ENCODE assay signal across 8 mouse cellular contexts in genomic region chr19:37207303-37208175, GRCm38 (mm10). TPM values are rescaled to one million over a fixed set of nuclear protein-coding genes. Genes with fewer than 3 reads are reported as not detected.
A peak's percentile ranks its signal among the peaks of the same experiment; 100 is the strongest.
DNase-seq lines count a peak whose midpoint lies in the region; ATAC-seq and TF ChIP-seq lines count a peak whose summit lies in the region.

Gene March5 (plus strand): TSS chr19:37207543.

- TF ChIP-seq POLR2A in liver, adult 2 months (IDR thresholded peaks at IDR 0.05; ENCODE audit: extremely low read depth, insufficient read depth, low read length) = peak; percentile 45; the same call in 1 of the 2 replicates
- TF ChIP-seq POLR2A in myocyte (IDR thresholded peaks at IDR 0.05; ENCODE audit: insufficient read length, low read depth) = peak; percentile 72

- peaks cover 72% of the 10 kb centered on the region for H3K4me1 ChIP-seq in erythroblast, embryonic 14.5 days (ENCODE audit: control insufficient read depth)
- H3K4me1 ChIP-seq in heart, embryonic 12.5 days (replicated peaks) = peaks cover 13% of the 10 kb centered on the region
- H3K4me1 ChIP-seq in kidney, postnatal 0 days (replicated peaks; ENCODE audit: insufficient read depth, low read length) = 0 out of 2 replicates have a peak, but pooled peaks cover 7% of the 10 kb centered on the region
- H3K4me1 ChIP-seq in liver, adult 2 months (ENCODE audit: control insufficient read depth, insufficient read depth, low read length) = peaks cover 11% of the 10 kb centered on the region

- peak; percentile 89 for DNase-seq in CD4-positive, CD25-positive, alpha-beta regulatory T cell, adult 2 months (ENCODE audit: low read depth, low spot score)
- peak; percentile 76 for DNase-seq in brain, embryonic 18.5 days (ENCODE audit: low read depth, low spot score)
- DNase-seq in kidney, postnatal 0 days (ENCODE audit: low spot score) = peak; percentile 90
- peak; percentile 74 for DNase-seq in liver, adult 2 months (ENCODE audit: extremely low read depth, low read depth, low spot score)
- DNase-seq in spleen, postnatal 4 days (ENCODE audit: low spot score in 2 of 2) = peak; percentile 87 to 93

- WGBS in heart, embryonic 12.5 days = under 1% methylated on average over 79 of the region's 94 CpGs
- under 1% methylated on average over 94 of the region's 94 CpGs for WGBS in kidney, postnatal 0 days
- WGBS in liver, adult 2 months = under 1% methylated on average over 92 of the region's 94 CpGs

- H3K9ac ChIP-seq in heart, embryonic 12.5 days = peak within 1 kb of the TSS; percentile 99
- H3K9ac ChIP-seq in kidney, postnatal 0 days (ENCODE audit: low read depth, low read length) = peak within 1 kb of the TSS; percentile 94
- peak within 1 kb of the TSS; percentile 96 for H3K9ac ChIP-seq in liver, adult 2 months (ENCODE audit: low read depth, low read length)

- peak; percentile 95 for ATAC-seq in heart, embryonic 12.5 days (ENCODE audit: insufficient number of reproducible peaks, low FRiP score)
- peak; percentile 97 for ATAC-seq in kidney, postnatal 0 days (replicated peaks; ENCODE audit: low FRiP score, low read depth)

- H3K79me2 ChIP-seq in liver, adult 2 months (ENCODE audit: control insufficient read depth, insufficient read depth, low read length) = peaks cover 20% of the 10 kb centered on the region; the same call in 1 of the 2 replicates
- H3K79me2 ChIP-seq in myocyte (ENCODE audit: control insufficient read depth, insufficient read depth) = peaks cover 41% of the 10 kb centered on the region

- TF ChIP-seq CTCF in kidney, postnatal 0 days (IDR thresholded peaks at IDR 0.05; ENCODE audit: low read depth) = peak; percentile 14; the same call in 1 of the 2 replicates
- peak; percentile 18; the same call in 1 of the 2 replicates for TF ChIP-seq CTCF in liver, adult 2 months (IDR thresholded peaks at IDR 0.05; ENCODE audit: low read depth, low read length)

- no peaks in the 10 kb centered on the region for H3K9me3 ChIP-seq in erythroblast, embryonic 14.5 days (ENCODE audit: control insufficient read depth, low read length)
- no peaks in the 10 kb centered on the region for H3K9me3 ChIP-seq in heart, embryonic 12.5 days (replicated peaks)
- H3K9me3 ChIP-seq in kidney, postnatal 0 days (replicated peaks; ENCODE audit: low read length) = no peaks in the 10 kb centered on the region

- peak within 1 kb of the TSS; percentile 84 for H3K27ac ChIP-seq in heart, embryonic 12.5 days (ENCODE audit: poor library complexity, severe bottlenecking)
- H3K27ac ChIP-seq in kidney, postnatal 0 days = peak within 1 kb of the TSS; percentile 90
- H3K27ac ChIP-seq in liver, adult 2 months (replicated peaks; ENCODE audit: insufficient read depth, low read depth, low read length) = peak within 1 kb of the TSS; percentile 99

- no peaks in the 10 kb centered on the region for H3K27me3 ChIP-seq in erythroblast, embryonic 14.5 days (ENCODE audit: control insufficient read depth)
- no peaks in the 10 kb centered on the region for H3K27me3 ChIP-seq in heart, embryonic 12.5 days (replicated peaks)
- no peaks in the 10 kb centered on the region for H3K27me3 ChIP-seq in kidney, postnatal 0 days (ENCODE audit: insufficient read depth, low read length)
- no peaks in the 10 kb centered on the region for H3K27me3 ChIP-seq in liver, adult 2 months (ENCODE audit: control insufficient read depth, insufficient read depth, low read length)
- no peaks in the 10 kb centered on the region for H3K27me3 ChIP-seq in myocyte (ENCODE audit: control insufficient read depth, insufficient read depth, insufficient read length)

- H3K4me3 ChIP-seq in erythroblast, embryonic 14.5 days (replicated peaks) = peak within 1 kb of the TSS; percentile 74
- peak within 1 kb of the TSS; percentile 92 for H3K4me3 ChIP-seq in heart, embryonic 12.5 days
- peak within 1 kb of the TSS; percentile 84 for H3K4me3 ChIP-seq in kidney, postnatal 0 days (replicated peaks; ENCODE audit: low read depth, low read length)
- peak within 1 kb of the TSS; percentile 92 for H3K4me3 ChIP-seq in liver, adult 2 months (ENCODE audit: insufficient read depth, low read depth, low read length)
- H3K4me3 ChIP-seq in myocyte = peak within 1 kb of the TSS; percentile 59

- peak within 1 kb of the TSS; percentile 91 for H3K4me2 ChIP-seq in heart, embryonic 12.5 days
- H3K4me2 ChIP-seq in kidney, postnatal 0 days (ENCODE audit: low read length) = peak within 1 kb of the TSS; percentile 82
- peak within 1 kb of the TSS; percentile 99 for H3K4me2 ChIP-seq in myocyte (ENCODE audit: low read depth)

- H3ac ChIP-seq in myocyte (ENCODE audit: control insufficient read depth, insufficient read length) = peak within 1 kb of the TSS; percentile 49

- H3K36me3 ChIP-seq in erythroblast, embryonic 14.5 days (ENCODE audit: control insufficient read depth) = peaks cover 47% of the 10 kb centered on the region
- H3K36me3 ChIP-seq in heart, embryonic 12.5 days = peaks cover 20% of the 10 kb centered on the region
- 0 out of 2 replicates have a peak, but pooled peaks cover 9% of the 10 kb centered on the region for H3K36me3 ChIP-seq in kidney, postnatal 0 days (ENCODE audit: insufficient read depth, low read length)
- H3K36me3 ChIP-seq in liver, adult 2 months (ENCODE audit: control insufficient read depth, insufficient read depth, low read length) = peaks cover 16% of the 10 kb centered on the region
- H3K36me3 ChIP-seq in myocyte (ENCODE audit: control insufficient read depth, insufficient read depth) = peaks cover 9% of the 10 kb centered on the region

TF ChIP-seq in myocyte, 11 proteins besides CTCF, POLR2A, EP300 and RAD21:
- peak in 1 of 3 experiments; percentile 4 for TF ChIP-seq MYOG (IDR thresholded peaks at IDR 0.05; ENCODE audit: control insufficient read depth in 1 of 3, insufficient read depth in 1 of 3, insufficient read length in 2 of 3, low read depth in 2 of 3)
- TF ChIP-seq CEBPB (IDR thresholded peaks at IDR 0.05; ENCODE audit: insufficient read depth, poor library complexity, severe bottlenecking) = no peak
- TF ChIP-seq SRF (IDR thresholded peaks at IDR 0.05; ENCODE audit: control insufficient read depth, insufficient read length, low read depth) = no peak
- TF ChIP-seq TCF12 (IDR thresholded peaks at IDR 0.05; ENCODE audit: insufficient read depth, poor library complexity, severe bottlenecking) = no peak
- no peak for TF ChIP-seq E2F4 (IDR thresholded peaks at IDR 0.05; ENCODE audit: insufficient read depth)
- no peak for TF ChIP-seq USF1 (IDR thresholded peaks at IDR 0.05; ENCODE audit: low read depth)
- no peak for TF ChIP-seq MAX (IDR thresholded peaks at IDR 0.05; ENCODE audit: low read depth)
- TF ChIP-seq POLR2AphosphoS2 (IDR thresholded peaks at IDR 0.05; ENCODE audit: insufficient read length, low read depth) = peak; percentile 68

RNA-seq across cellular contexts. Expression of gene March5, which starts in this region (rescaled TPM):
- polyA plus RNA-seq in erythroblast, embryonic 14.5 days (2012) = 23.8 and 29.4 TPM in 2 replicates
- polyA plus RNA-seq in heart, embryonic 12.5 days (2016; fragmentation: Nextera tagmentation; extraction: Ambion mirVana) = 101 and 103 TPM in 2 replicates
- polyA plus RNA-seq in kidney, postnatal 0 days (2015; fragmentation: Nextera tagmentation; extraction: Ambion mirVana) = 96.4 and 98.2 TPM in 2 replicates
- total RNA-seq in liver, adult 2 months (2014; rRNA removed) = 84.0 and 93.1 TPM in 2 replicates
- polyA plus RNA-seq in liver, adult 2 months (2012; rRNA removed) = 33.8 and 38.5 TPM in 2 replicates
- 73.5 TPM for polyA plus RNA-seq in myocyte (2012; fragmentation: generic; extraction: Trizol)

Comparison
In these comparisons a context has a peak if more than half of its experiments do, and no peak if none do; other contexts are left out.
1. Peak in every context shown above with its lines: DNase-seq, ATAC-seq, H3K4me3 ChIP-seq and H3K27ac ChIP-seq.